Mouse (Mus musculus) hindbrain, embryonic 16.5 days (tissue): ENCODE measurements at regions not wholly inside any gene's neighbourhood (a gene's known extent, or its start where the extent isn't known, plus 50 kb on each side); places are given as distances from the start of the nearest gene placed in this dataset.

Experiments
- ATAC-seq: fragments of 200-750 bp; cut with Nextera tagmentation; 2 replicates; pipeline ENCODE4 v1.8.0; 2017; ENCODE audit warnings: moderate TSS enrichment, moderate library complexity
- H3K27ac ChIP-seq: fragments of 300-500 bp; sonication (generic); 2 replicates; pipeline ENCODE4 v1.5.1; 2014; ENCODE audit warnings: low read depth, mild to moderate bottlenecking, control low read depth, low read length, moderate library complexity
- H3K27me3 ChIP-seq: fragments of 300-500 bp; sonication (generic); replicated peaks from 2 replicates; pipeline ENCODE4 v1.6.1; 2014; ENCODE audit warnings: low read length; ENCODE audit not compliant: control insufficient read depth, insufficient read depth
- H3K36me3 ChIP-seq: fragments of 300-500 bp; sonication (generic); 2 replicates; pipeline ENCODE4 v1.6.1; 2014; ENCODE audit warnings: mild to moderate bottlenecking, low read length, moderate library complexity, mixed read lengths; ENCODE audit not compliant: control insufficient read depth, insufficient read depth
- H3K4me1 ChIP-seq: fragments of 300-500 bp; sonication (generic); 2 replicates; pipeline ENCODE4 v1.6.1; 2014; ENCODE audit warnings: low read depth, low read length; ENCODE audit not compliant: control insufficient read depth, insufficient read depth
- H3K4me2 ChIP-seq: fragments of 300-500 bp; sonication (generic); 2 replicates; pipeline ENCODE4 v1.6.1; 2014; ENCODE audit warnings: mild to moderate bottlenecking, low read length, control low read depth, moderate library complexity
- H3K4me3 ChIP-seq: fragments of 300-500 bp; sonication (generic); 2 replicates; pipeline ENCODE4 v1.5.1; 2014; ENCODE audit warnings: mild to moderate bottlenecking, low read length, control low read depth, moderate library complexity
- H3K9ac ChIP-seq: fragments of 300-500 bp; sonication (generic); 2 replicates; pipeline ENCODE4 v1.6.1; 2014; ENCODE audit warnings: low read depth, mild to moderate bottlenecking, control low read depth, low read length, moderate library complexity
- H3K9me3 ChIP-seq: fragments of 300-500 bp; sonication (generic); 2 replicates; pipeline ENCODE4 v1.6.1; 2014; ENCODE audit warnings: mild to moderate bottlenecking, low read length, moderate library complexity; ENCODE audit not compliant: control insufficient read depth
- WGBS: fragments of 180-500 bp; shearing (Covaris S2); extraction: QIAGEN DNeasy Blood & Tissue Kit; methylation state at CpG from one replicate; pipeline ENCODE4 v1.1.7; 2014; 5-methylcytosine and 5-hydroxymethylcytosine counted together

DNA sequence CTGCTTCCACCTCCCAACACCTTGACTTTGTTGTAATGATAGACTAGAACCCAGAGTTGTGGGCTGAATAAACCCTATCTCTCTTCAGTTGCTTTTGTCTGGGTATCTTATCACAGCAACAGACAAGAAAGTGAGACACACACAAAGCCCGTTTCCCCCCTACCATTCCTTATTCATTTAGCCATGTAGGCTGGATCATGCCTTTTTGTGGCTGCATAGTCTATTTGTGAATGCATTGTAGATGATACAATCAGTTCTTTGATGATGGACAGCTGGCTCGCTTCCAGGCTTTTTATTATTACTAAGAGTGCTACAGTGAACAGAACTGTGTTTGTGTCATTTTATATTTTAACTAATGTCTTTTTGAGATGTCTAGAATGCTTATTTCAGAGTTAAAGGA is 116.3 kb upstream of the Podxl start:
- Histone ChIP-seq H3K9ac (no peak overlapping the region), H3K4me1 (no peaks in the 10 kb centered on the region), H3K27ac (no peak overlapping the region), H3K9me3 (no peaks in the 10 kb centered on the region), H3K4me2 (no peak overlapping the region), H3K36me3 (no peaks in the 10 kb centered on the region), H3K27me3 (no peaks in the 10 kb centered on the region), H3K4me3 (no peak overlapping the region)
- 35% methylated on average over 2 of the region's 2 CpGs for WGBS
- no peak for ATAC-seq

DNA sequence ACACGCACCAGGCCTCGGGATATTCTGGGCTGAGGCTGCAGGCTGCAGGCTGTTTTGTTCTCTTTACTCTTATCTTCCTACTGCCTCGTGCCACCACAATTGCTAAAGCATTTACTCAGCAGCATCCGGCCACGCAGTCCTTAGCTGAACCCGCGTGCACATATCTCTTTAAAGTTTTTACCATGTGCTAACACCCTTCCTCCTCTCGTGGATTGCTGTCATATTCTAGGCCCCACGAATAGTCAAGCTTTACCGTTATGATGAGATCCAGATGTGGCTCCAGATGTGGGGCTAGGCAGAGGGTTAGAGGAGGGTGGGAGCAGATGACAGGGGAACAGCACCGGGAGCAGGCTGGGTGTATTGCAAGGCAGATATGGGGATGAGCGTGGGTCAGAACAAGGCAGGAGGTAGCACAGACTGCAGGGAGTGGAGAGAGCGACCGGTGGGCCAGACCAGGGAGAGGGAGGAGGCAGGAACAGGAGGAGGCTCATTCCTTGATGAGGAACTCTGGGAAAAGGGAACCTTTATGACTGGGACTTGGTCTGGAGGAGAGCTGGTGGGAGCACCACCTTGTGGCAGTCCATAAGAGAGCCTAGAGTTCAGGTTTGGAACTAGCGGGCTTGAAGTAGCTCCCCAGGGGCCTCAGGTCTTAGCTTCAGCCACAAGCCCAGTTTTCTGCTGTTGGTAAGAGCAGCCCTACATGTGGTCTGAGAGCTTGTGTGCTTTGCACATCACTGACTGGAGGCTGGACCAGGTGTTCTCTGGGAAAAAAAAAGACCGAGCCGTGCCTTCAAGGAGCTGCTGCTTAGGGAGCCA is 102.1 kb upstream of the Podxl start:
- 74% methylated on average over 17 of the region's 17 CpGs for WGBS

GRCm38 (mm10) chr6:31664495-31664894 is 100.7 kb upstream of the Podxl start:
- ATAC-seq, result peak; percentile 72
- no peak overlapping the region for H3K9ac ChIP-seq

More for the DNA sequence above, 102.1 kb upstream of the Podxl start:
- Histone ChIP-seq H3K4me2 (no peak overlapping the region), H3K27ac (no peak overlapping the region), H3K9ac (no peak overlapping the region), H3K4me1 (no peaks in the 10 kb centered on the region), H3K9me3 (no peaks in the 10 kb centered on the region), H3K36me3 (no peaks in the 10 kb centered on the region), H3K27me3 (no peaks in the 10 kb centered on the region), H3K4me3 (no peak overlapping the region)
- ATAC-seq, result no peak

DNA sequence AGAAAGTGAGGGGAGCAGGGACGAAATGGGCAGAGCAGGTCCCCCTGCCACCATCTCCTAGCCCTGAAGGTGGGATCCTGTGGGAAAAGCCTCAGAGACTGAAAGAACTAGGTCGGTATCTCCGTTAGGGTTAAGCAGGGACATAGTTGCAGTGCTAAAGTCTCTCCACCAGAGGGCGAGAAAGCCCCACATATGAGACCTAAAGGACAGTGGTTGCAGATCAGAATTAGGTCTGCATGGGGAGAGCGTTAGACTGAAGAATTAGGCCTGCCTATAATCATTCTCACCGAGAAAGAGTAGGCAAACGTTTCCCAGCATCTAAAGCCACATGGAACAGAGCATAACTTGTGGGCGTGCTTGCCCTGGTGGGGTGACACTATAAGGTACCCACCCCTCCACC is 97.0 kb upstream of the Podxl start:
- Histone ChIP-seq H3K27ac (no peak overlapping the region), H3K9me3 (no peaks in the 10 kb centered on the region), H3K4me1 (no peaks in the 10 kb centered on the region), H3K36me3 (no peaks in the 10 kb centered on the region), H3K4me2 (no peak overlapping the region), H3K9ac (no peak overlapping the region), H3K27me3 (no peaks in the 10 kb centered on the region), H3K4me3 (no peak overlapping the region)
- peak; percentile 82 for ATAC-seq
- WGBS, result 13% methylated on average over 8 of the region's 8 CpGs

More at GRCm38 (mm10) chr6:31664495-31664894, 100.7 kb upstream of the Podxl start:
- Histone ChIP-seq H3K9me3 (no peaks in the 10 kb centered on the region), H3K36me3 (no peaks in the 10 kb centered on the region), H3K4me3 (no peak overlapping the region), H3K4me1 (no peaks in the 10 kb centered on the region), H3K27ac (no peak overlapping the region), H3K4me2 (no peak overlapping the region), H3K27me3 (no peaks in the 10 kb centered on the region)
- WGBS, result 18% methylated on average over 7 of the region's 7 CpGs

GRCm38 (mm10) chr6:31659901-31660300 is 96.1 kb upstream of the Podxl start:
- H3K27ac ChIP-seq, result no peak overlapping the region
- no peaks in the 10 kb centered on the region for H3K4me1 ChIP-seq
- ATAC-seq, result no peak
- no peak overlapping the region for H3K4me3 ChIP-seq
- WGBS, result 71% methylated on average over 4 of the region's 4 CpGs
- no peak overlapping the region for H3K9ac ChIP-seq
- H3K27me3 ChIP-seq, result no peaks in the 10 kb centered on the region
- no peaks in the 10 kb centered on the region for H3K36me3 ChIP-seq
- no peak overlapping the region for H3K4me2 ChIP-seq
- H3K9me3 ChIP-seq, result no peaks in the 10 kb centered on the region

- ATAC-seq, result no peak
- WGBS, result 89% methylated on average over 19 of the region's 19 CpGs
- no peak overlapping the region for H3K9ac ChIP-seq
Observed at GRCm38 (mm10) chr6:31658447-31659199, 94.8 kb upstream of the Podxl start.

DNA sequence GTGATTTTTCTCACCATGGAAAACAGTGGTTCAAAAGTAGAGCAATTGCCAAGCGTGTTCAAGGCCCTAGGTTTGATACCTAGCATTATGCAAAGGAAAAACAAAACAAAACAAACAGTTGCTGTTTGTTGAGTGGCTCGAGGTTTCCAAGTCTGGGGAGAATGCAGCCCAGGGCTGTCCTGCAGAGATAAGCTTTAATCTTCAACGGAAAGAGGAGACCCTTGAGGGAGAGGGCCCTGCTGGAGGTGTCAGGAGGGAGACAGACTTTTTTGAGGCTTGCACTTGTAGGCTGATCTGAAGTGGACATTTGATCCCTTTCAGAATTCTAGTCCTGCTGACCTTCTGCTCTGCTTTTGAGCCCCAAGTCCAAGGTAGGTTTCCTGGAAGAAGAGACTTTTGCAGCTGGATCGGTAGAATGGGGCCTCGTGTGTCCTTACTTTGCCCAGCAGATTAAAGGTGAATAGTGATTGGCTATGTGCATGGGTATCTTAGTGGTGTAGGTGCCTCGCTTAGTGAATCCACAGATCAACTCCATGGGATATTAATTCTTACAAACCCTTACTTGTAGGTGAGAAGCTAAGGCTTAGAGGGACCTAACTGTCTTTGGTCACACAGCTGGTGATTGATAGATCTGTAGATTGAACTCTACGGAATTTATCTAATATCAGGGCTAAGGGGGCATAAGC is 87.2 kb upstream of the Podxl start:
- ATAC-seq, result no peak
- Histone ChIP-seq H3K4me3 (no peak overlapping the region), H3K4me2 (no peak overlapping the region), H3K27me3 (no peaks in the 10 kb centered on the region), H3K4me1 (no peaks in the 10 kb centered on the region), H3K27ac (no peak overlapping the region), H3K9me3 (no peaks in the 10 kb centered on the region), H3K9ac (no peak overlapping the region), H3K36me3 (no peaks in the 10 kb centered on the region)
- WGBS, result 71% methylated on average over 7 of the region's 7 CpGs

More at GRCm38 (mm10) chr6:31658447-31659199, 94.8 kb upstream of the Podxl start:
- Histone ChIP-seq H3K4me3 (no peak overlapping the region), H3K4me2 (no peak overlapping the region), H3K36me3 (no peaks in the 10 kb centered on the region), H3K27me3 (no peaks in the 10 kb centered on the region), H3K9me3 (no peaks in the 10 kb centered on the region), H3K4me1 (no peaks in the 10 kb centered on the region), H3K27ac (no peak overlapping the region)

DNA sequence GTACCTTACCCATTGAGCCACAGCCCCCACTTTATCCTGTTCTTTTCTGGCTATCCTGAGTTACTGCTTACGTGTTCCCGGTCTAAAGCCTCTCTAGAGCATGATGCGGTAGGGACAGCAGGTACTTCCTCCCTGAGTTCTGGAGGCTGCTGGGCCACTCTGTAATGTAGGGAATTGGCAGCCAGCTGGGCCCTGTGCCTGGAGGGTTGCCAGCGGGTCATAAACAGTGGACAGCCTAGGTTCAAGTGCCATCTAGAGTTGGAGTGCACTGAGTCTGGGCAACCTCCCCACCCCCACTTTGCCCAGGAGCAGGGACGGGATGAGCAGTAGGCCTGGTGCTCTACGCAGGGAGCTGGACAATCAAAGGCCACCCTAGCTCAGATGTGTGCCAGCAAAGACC is 81.5 kb upstream of the Podxl start:
- Histone ChIP-seq H3K4me2 (no peak overlapping the region), H3K27ac (no peak overlapping the region), H3K36me3 (no peaks in the 10 kb centered on the region), H3K9me3 (no peaks in the 10 kb centered on the region), H3K27me3 (no peaks in the 10 kb centered on the region), H3K4me1 (peaks cover 3% of the 10 kb centered on the region; the same call in 1 of the 2 replicates), H3K9ac (no peak overlapping the region), H3K4me3 (no peak overlapping the region)
- 85% methylated on average over 6 of the region's 6 CpGs for WGBS
- no peak for ATAC-seq

GRCm38 (mm10) chr6:31644504-31644903 is 80.7 kb upstream of the Podxl start:
- peaks cover 3% of the 10 kb centered on the region; the same call in 1 of the 2 replicates for H3K4me1 ChIP-seq
- no peak overlapping the region for H3K9ac ChIP-seq
- no peaks in the 10 kb centered on the region for H3K27me3 ChIP-seq
- H3K4me2 ChIP-seq, result no peak overlapping the region
- no peaks in the 10 kb centered on the region for H3K36me3 ChIP-seq
- 76% methylated on average over 5 of the region's 5 CpGs for WGBS
- no peaks in the 10 kb centered on the region for H3K9me3 ChIP-seq
- no peak overlapping the region for H3K4me3 ChIP-seq
- ATAC-seq, result no peak
- no peak overlapping the region for H3K27ac ChIP-seq
